Mouse (Mus musculus) large intestine, adult 2 months (tissue): ENCODE measurements around the gene Thnsl2. TPM values are rescaled to one million over a fixed set of nuclear protein-coding genes. Genes with fewer than 3 reads are reported as not detected.
A peak's percentile ranks its signal among the peaks of the same experiment; 100 is the strongest.

Experiments used
- DNase-seq: peaks from one replicate; pipeline ENCODE4 v3.0.0-alpha.2; 2012; ENCODE audit warnings: low read depth, low spot score
- WGBS: fragments of 180-500 bp; shearing (Covaris S2); methylation state at CpG from one replicate; pipeline ENCODE4 v1.1.7; 2018; 5-methylcytosine and 5-hydroxymethylcytosine counted together
- polyA plus RNA-seq: library from polyadenylated mRNA; depleted of rRNA; stranded (reverse); fragments of >200 nt; gene quantifications from 2 replicates; pipeline ENCODE4 v1.2.3, GENCODE M21; 2012

The Thnsl2 gene
- polyA plus RNA-seq, 1 experiment, result 18.5 TPM

DNA sequence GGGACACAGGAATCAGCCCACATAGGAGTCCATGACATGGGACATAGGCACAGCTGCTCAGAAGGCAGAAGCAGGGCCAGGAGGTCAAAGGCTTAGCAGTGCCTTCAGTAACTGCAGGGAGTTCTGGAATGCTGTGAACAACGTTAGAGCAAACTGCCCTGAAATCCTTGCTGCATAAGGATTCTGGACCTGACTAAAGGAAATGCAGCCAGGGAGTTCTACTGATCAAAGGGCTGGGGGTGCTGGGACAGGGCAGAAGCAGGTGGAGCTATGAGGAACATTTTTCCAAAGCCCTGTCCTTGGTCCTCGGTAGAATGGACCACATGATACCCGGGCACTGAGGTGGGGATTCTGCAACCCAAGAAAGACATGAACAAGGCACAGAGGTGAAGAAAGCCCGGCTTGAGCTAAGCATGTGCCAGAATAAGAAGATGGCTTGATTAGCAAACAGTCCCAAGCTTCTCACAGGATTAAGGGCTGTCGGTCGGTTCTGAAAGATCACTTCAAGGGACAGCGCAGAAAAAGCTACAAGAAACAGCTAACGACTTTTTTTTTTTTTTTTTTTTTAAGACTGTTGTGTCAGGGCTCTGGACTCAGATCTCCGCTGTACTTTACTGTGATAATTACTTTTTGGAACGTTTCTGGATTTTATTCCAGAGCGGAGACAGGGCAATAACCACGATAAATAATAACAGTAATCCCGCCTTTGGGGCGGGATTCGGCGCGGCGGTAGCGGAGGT, 915 bp downstream of the Thnsl2 start:
- no peak for DNase-seq
- WGBS, result 2% methylated on average over 19 of the region's 19 CpGs

DNA sequence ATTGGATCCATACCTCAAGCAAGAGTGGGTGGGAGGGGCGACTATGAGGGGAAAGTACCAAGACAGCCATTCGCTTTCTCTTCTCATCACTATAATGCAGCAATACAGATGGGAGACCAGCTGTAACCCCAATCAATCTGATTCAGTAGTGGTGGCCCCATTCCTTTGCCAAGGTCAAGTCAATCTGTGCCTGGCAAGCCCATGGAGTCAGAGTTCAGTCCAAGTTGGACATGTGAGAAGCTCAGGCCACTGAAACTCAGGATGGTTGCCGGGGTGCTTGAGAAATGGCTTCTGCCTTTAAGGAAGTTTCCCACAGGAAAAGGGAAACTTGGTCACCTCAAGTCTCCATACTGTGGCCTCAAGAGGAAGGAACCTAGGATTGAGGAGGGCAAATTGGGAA, 9.2 kb downstream of the Thnsl2 start:
- DNase-seq, result no peak
- whole genome bisulfite sequencing, result 93% methylated on average over 3 of the region's 3 CpGs

DNA sequence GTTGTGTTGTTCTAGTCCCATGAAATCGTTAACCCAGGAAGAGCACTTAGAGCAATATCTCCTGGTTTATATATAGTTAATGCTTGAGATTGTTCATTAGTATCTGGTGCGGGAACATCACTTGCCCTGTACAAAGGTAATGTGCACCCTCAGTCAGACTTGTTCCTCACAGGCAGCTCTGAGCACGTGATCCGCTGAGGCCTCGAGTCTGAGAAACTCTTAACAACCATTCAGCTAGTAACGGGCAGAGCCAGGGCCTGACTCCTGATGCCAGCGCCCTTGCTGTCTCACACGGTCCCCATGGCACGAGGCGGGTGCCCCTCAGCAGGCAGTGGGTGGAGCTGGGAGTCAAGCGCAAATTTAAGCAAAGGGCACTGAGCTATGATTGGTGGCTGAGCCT, 10.7 kb downstream of the Thnsl2 start:
- 91% methylated on average over 11 of the region's 11 CpGs for WGBS
- DNase-seq, result no peak

DNA sequence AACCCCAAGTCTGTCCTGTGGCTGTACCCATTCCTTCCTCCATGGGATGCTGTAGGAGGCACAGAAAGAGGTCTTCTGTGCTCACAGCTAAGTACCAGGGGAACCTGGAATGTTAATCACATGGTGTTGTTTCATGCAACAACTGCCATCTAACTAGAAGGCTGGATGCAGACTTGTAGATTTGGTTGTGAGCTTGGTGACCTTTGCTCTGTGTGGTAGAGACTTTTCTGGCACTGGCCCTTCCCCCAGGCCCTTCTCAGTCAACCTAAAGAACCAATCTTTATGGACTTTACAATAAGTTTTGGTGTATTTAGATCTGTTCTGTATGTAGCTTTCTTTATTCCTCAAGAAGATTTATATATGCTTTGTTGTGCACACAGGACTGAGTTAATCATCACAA, 13.2 kb downstream of the Thnsl2 start:
- no peak for DNase-seq

DNA sequence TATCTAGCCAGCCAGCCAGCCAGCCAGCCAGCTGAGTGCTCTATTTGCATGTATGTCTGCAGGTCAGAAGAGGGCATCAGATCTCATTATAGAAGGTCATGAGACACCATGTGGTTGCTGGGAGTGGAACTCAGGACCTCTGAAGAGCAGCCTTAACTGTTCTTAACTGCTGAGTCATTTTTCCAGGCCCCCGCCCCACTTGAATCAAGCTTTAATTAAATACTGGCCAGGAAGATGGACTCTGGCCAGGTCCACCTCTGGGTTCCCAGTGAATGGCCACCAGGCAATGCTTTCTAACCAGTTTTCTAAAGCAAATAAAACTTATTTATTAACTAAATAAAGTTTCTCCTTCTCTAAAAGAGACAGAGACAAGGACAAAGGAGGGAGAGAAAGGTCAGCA, 14.0 kb downstream of the Thnsl2 start:
- 56% methylated on average over 1 of the region's 1 CpGs for WGBS
- no peak for DNase-seq

DNA sequence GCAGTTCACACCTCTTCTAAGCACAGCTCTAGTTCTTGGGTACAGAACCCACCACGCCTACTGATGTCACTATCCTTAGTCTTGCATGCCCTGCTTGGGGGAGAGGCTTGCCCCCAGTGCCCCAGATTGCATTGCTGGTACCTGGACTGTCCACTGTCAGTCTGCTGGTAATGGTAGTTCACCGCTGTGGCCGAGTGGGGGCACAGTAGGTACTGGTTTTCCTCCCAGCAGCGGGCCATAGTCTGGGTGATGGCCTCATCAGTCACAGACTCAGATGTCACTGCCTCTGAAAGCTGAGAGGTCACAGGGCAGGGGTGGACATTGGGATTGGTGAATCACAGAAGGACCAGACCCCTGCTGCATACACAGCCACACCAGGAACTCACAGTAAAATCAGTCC, 15.2 kb downstream of the Thnsl2 start:
- no peak for DNase-seq
- WGBS, result 62% methylated on average over 4 of the region's 4 CpGs

DNA sequence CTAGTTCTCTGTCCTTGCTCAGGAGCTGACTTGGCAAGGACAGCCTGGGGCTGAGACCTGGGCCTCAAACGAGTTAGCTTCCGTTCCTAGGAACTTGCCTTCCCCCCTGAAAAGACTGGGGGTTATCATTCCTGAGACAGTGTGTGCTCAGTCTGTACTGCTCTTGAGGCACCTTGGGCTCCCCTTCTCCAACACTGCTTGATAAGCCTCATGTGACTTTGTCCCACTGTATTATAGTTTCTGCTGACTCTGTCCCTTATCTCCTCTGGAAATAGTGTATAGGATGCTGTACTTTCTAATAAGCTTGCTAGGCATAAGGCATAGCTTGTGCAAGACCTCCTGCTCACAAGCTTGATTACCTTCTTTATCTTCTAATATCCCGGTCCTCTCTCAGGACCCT, 17.9 kb downstream of the Thnsl2 start:
- 76% methylated on average over 3 of the region's 3 CpGs for WGBS
- no peak for DNase-seq

DNA sequence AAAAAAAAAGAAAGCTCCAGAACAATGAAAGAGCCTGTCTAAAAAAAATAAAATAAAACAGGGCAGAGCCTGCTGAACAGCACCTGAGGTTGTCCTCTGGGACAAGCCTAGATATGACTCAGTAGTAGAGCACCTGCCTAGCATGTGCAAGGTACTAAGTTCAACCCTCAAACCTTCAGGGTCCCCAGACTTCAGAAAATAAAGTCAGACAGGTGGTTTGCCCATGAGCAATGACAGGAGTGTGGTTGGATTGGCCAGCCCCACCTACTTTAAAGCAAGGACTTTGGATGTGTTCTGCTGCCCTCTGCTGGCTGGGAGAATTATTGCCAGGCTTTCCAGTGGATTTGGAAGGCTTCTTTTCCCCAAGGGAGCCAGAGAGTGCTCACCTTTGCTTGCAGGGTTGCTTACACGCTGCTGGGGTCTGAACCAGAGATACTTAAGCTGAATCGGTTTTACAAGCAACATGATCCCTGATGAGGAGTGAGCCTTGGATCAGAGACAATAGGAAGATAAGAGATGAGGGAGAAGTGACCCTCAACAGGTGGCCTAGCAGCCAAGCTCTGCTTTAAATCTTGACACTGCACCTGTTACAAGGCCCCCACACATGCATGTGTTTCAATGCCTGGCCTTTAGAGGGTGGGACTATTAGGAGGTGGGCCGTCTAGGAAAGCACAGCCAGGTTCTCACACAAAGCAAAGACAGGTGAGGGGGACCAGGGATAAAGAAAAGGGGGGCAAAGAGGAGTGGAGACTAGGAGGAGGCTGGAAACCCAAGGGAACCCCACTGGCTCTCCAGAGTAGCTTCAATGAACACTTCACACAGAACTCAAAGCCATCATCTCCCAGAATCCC, 19.0 kb downstream of the Thnsl2 start:
- WGBS, result 4% methylated on average over 3 of the region's 3 CpGs
- peak; percentile 62 for DNase-seq

DNA sequence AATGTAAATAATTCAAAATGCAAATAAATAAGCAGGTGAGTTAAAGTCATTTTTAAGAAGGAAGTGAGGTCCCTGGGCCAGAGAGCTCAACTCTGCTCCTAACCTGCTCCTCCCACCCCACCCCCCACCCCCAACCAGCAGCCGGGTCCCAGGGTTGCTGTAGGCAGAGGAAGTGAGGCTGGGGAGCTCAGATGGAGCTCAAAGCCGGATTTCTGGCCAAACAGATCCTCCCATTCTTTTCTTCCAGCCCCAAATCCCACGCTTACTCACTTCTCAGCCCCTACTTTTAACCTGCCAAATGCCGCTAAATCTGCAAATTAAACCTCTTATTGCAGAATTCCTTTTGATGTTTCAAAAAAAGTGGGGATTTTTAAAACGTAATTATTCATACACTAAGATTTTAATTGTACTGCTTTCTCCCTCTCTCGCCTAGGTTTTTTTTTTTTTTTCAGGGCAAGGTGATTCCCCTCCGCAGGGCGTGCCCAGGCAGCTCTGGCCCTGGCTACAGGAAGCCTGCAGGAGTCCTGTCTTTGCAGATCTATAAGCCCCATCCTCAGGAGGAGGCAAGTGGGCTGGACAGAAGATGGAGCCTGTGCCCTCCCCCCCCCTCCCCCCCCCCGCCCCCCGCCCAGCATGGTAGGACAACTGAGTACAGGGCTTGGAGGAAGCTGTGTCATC, 24.5 kb downstream of the Thnsl2 start:
- 37% methylated on average over 10 of the region's 10 CpGs for WGBS
- no peak for DNase-seq

DNA sequence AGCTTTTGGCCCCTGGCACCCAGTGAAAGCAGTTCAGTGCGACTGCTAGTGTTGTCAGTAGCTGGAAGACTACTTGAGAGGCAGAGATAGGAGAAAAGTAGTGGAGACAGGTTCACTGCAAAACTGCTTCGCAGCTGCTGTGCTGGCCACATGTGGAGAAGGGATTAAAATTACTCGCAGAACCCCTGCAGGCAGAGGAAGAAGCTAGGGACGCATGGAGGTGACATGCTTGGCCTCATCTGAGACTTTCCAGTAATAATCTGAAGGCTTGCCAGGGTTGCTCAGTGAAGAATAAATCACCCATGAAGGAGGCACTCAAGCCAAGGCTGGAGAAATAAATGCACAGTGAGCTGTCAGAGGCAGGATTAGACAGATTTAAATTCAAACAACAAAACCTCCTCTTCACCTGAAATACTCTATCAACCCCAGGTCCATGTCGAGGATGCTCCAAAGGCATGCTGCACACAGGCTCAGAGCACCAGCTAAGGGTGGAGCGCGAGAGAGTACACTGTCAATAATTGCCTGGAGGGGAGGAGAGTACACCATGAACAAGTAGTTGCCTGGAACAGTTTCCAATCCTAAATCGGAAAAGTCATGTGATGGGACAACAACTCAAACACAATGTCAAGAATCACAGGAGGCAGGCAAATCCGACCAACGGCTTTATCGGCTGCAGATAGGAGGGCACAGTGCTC, 32.7 kb downstream of the Thnsl2 start:
- 68% methylated on average over 11 of the region's 11 CpGs for WGBS
- DNase-seq, result no peak

DNA sequence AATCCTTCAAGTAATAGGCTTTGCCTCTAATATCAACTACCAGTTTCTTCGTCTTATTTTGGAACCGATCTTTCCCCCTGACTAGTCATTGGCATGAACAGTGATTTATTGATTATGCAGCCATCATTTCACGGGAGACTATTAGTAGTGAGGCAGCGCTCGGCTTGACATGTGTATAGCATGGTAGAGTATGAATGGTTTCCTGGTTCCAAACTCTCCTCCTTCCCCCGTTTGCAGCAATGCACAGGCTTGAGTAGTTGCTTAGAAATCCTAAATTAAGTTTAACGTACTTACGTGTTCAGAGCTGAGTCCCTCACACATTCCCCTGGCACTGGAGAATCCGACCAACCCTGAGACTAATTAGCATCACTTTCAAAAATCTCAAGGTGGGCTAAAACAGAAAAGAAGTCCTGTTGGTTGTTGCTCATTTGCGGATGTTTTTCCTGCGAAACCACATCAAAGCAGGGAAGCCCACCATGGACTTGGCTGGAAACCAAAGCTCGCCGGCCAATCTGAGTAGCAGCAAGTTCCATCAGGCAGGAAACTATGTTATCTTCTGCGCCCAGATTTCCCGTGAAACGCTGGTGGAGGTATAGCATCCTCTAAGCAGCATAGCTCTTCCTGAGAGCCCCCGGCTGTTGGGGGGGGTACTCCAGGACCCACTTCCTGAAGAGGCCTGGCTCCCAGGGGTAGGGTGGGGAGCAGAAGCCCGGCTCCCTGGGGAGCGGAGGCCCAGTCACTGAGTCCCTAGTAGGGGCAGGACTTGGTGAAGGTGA, 37.9 kb downstream of the Thnsl2 start:
- 72% methylated on average over 19 of the region's 19 CpGs for WGBS
- DNase-seq, result no peak

DNA sequence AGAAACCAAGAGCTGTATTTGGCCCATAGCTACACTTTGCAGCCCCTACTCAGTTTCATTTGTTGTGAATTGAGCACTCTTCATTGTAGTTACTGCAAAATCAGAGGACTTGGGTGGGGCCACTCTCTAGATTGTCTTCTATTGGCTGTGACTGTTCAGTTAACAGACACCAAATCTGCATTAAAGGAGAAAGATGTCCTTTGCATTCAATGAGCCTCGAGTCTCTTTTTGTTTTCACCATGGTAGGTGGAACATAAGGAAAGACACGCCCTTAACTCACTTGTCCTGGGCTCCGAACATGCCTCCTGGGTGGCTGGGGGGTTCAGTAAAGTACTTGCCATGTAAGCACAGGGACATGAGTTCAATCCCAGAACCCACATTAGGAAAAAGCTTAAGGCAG, 48.1 kb downstream of the Thnsl2 start:
- 79% methylated on average over 3 of the region's 3 CpGs for WGBS
- no peak for DNase-seq

DNA sequence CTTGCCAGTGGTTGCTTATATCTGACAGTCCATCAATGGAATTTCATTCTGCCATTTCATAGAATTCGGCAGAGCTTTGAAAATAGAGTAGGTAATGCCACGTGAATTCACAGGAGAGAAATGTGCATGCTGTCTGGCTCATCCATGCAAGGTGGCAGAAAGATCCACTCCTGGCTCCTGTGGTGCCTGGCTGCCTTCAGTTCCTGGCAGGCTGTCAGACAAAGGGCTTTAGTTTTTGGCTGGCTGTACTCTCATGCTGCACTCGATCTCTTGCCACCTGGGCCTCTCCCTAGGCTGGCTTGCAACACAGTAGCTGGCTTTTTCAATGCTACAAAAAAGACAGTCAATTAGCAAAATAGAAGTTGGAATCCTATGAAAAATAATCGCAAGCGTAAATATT, 49.5 kb downstream of the Thnsl2 start:
- no peak for DNase-seq
- WGBS, result 69% methylated on average over 5 of the region's 5 CpGs

DNA sequence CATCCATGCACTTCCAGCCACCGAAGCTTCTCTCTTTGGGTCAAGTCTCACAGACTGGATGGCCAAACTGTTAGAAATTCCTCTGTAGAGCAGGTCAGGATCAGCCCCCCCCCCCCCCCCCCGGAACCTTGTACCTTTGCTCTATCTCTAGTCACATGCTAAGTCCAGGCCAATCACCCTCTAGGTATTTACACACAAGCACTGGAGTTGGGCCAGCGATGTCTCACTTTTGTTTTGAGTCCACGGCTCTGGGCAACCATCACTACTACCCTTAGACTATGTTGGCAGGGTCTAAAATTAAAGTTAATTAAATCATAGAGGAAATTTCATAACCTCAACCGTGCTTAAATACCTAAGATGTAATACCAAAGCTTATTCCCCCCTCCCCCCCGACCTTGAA, 50.6 kb downstream of the Thnsl2 start:
- no peak for DNase-seq
- 75% methylated on average over 6 of the region's 6 CpGs for WGBS

DNA sequence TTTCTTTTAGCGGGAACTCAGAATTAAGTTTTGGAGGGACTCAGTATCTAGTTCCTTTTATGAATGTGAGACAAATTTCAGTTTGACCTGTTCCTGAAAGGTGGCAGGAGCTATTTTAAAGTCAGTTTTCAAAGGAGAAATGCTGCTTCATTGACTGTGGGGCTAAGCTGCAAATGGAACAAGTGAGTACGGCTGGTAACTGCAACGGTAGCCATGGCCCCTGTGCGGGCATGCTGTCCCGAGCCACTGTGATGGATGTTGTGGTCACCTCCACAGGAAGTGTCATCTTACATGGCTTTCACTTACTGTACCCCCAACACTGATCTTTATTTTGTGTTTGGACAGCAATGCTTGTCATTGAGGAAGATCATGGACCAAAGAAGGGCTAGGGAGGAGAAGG, 53.8 kb downstream of the Thnsl2 start:
- DNase-seq, result no peak
- 89% methylated on average over 5 of the region's 5 CpGs for WGBS

DNA sequence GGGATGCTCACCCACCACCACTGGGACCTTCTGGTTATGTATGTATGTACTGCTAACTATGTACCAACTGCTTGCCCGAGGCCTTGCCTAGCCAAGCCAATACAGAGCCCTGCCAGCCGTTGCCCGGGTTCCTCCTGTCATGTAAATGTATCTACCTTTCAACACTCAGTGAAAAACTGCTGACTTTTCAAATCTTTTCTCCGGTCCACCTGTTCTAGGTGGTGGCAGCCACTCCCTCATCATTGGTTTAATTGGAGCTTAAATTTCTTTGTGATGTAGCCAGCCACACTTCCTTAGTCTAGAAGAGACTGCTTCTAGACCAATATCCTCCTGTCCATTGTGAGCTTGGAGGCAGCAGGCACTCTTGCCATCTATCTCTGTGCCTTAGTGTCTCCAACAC, 54.5 kb downstream of the Thnsl2 start:
- no peak for DNase-seq
- 88% methylated on average over 4 of the region's 4 CpGs for WGBS

DNA sequence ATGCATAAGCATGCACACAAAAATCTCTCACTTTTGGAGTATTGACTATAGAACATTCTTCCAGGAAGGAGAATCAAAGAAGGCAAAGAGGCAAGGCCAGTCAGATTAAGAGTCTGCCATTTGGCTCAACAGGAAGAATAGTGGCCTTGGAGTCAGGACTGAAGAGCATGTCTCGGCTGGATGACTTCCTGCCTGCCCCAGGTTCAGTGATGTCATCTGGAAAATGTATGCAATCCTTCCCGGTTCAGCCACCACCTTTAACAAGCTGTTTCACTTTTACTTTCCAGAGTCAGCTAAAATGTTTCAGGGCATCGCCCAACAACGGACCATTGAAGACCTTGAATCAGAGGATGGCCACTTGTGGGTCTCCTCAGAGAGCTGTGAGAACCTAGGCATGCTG, 55.2 kb downstream of the Thnsl2 start:
- WGBS, result 39% methylated on average over 4 of the region's 4 CpGs
- peak; percentile 2 for DNase-seq

DNA sequence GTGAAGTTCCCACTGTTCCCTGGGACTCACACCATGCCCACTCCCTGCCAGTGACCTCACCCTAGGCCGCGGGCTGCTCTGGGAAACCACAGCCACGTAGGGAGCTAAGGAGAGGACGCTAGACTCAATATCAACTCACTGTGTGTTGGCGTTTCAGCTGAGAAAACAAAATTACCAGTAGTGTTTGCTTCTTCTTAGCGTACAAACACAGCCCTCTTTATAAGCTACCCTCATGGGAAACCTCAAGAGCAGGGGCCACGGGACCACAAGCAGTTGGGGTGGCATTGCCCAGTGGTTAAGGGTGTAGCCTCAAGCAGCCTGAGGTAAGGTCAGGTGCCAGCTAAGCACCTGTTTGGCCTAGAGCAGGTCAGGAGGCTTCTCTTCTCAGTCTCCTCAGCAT, 60.8 kb downstream of the Thnsl2 start:
- WGBS, result 70% methylated on average over 7 of the region's 7 CpGs
- DNase-seq, result no peak

DNA sequence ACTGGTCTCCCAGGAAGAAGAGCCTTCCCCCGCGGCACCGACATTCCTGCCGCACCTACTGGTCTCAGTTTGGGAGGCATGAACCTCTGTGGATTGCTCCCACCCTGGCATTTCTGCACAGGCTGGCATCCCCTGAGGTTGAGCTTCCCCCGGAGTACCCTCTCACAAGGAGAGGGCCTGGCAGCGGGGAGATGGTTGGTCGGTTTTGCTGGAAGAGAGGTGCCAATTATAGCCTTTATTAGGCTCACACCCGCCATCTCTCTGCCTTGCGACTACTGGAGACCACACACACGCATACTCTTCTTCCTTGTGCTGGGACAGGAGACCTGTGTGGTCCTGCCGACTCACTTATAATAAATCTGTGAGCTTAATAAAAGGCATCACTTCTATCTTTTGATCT, 62.2 kb downstream of the Thnsl2 start:
- 51% methylated on average over 11 of the region's 11 CpGs for WGBS
- no peak for DNase-seq
